Mouse (Mus musculus): Measurements from ENCODE around the gene Tmpo.
"Not testable (repeated sequence)": the region's sequence is repeated elsewhere in the genome, so short reads cannot be mapped to it uniquely, and the experiment has no call there.

Gene Tmpo

DNA sequence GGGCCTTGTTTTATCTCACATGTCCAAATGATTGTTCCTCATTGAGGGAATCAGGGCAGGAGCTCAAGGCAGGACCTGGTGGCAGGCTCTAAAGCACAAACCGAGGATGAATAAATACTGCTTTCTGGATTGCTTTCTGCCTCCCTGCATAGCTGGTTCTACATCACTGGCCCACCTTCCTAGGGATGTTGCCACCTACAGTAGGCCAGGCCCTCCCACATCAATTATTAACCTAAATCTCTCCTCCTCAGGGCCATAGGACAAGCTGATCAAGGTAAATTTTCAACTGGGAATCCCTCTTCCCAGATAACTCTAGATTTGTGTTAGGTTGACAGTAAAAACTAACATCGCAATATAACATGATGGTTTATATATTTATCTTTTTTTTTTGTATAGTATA is 4.6 kb upstream of the Tmpo start:
- no peak for DNase-seq (ENCODE audit: low read depth, low spot score)

DNA sequence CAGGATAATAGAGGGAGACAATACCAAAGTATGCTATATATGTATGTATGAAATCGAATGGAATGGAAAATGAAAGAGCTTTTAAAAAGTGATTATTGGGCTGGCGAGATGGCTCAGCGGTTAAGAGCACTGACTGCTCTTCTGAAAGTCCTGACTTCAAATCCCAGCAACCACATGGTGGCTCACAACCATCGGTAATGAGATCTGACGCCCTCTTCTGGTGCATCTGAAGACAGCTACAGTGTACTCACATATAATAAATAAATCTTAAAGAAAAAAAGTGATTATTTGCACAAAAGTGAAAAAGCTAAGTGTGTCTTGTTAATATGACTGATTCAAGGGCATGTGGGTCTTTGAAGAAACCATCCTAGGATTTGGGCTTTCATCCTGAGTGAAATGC is 3.8 kb upstream of the Tmpo start:
- not testable (repeated sequence) for DNase-seq (ENCODE audit: low read depth, low spot score)

DNA sequence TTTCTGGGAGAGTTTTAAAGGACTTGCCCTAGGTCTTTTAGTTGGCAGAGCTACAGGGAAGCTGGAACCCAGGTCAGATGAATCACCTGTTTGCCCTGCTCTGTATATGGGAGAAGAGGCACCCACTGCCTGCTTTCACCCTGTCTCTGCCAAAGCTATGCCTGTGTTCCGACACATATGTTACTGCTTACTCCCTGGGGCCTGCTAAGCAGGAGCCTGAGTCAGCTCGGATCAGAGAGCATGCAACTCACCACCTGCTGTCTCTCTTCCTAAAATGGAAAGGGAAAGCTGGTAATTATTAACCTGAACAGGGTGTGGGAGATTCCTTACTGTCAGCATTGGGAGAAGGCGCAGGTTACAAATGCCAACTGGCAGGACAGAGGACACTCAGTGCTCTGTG is 2.2 kb upstream of the Tmpo start:
- no peak for DNase-seq (ENCODE audit: low read depth, low spot score)

GRCm38 (mm10) chr10:91182291-91182990 is 1.3 kb upstream of the Tmpo start:
- DNase-seq (ENCODE audit: low read depth, low spot score): peak; percentile 73

- peak; percentile 99 for DNase-seq (ENCODE audit: low read depth, low spot score)
These were observed 560 bp upstream of the Tmpo start for GRCm38 (mm10) chr10:91181461-91182288.

DNA sequence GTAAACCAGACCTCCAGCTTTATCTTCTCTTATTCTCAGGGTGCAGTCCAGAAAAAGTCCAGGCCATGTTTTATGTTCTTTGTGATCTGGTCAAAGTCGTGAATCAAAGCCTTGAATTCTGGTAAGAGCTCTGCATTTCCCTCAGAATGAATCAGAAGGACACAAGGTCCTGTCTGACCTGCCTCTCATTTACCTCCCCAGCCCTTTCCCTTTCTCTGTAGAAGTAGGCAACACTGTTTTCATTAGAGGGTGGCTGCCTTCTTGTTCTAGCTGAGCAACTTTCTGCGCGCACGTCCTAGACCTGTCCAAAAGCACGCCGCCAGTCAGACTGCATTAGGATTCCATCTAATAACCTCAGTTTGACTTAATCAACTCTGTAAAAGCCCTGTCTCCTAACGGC is 814 bp downstream of the Tmpo start:
- no peak for DNase-seq (ENCODE audit: low read depth, low spot score)

DNA sequence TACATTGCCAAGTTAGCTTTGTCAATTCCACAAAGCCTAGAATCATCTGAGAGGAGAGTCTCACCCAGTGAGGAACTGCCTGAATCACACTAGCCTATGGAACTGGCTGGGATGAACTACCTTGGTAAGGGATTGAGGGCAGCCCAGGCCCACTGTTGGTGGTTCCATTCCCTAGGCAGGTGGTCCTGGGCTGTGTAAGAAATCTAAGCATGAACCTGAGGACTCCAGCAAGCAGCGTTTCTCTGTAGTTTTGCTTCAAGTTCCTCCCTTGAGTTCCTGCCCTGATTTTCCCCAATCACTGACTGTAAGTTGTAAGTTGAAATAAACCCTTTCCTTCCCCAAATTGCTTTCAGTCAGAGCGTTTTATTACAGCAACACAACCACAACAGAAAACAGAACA is 1.3 kb downstream of the Tmpo start:
- no peak for DNase-seq (ENCODE audit: low read depth, low spot score)

- DNase-seq (ENCODE audit: low read depth, low spot score): peak; percentile 39
These were observed 3.9 kb downstream of the Tmpo start for GRCm38 (mm10) chr10:91177201-91177600.

DNA sequence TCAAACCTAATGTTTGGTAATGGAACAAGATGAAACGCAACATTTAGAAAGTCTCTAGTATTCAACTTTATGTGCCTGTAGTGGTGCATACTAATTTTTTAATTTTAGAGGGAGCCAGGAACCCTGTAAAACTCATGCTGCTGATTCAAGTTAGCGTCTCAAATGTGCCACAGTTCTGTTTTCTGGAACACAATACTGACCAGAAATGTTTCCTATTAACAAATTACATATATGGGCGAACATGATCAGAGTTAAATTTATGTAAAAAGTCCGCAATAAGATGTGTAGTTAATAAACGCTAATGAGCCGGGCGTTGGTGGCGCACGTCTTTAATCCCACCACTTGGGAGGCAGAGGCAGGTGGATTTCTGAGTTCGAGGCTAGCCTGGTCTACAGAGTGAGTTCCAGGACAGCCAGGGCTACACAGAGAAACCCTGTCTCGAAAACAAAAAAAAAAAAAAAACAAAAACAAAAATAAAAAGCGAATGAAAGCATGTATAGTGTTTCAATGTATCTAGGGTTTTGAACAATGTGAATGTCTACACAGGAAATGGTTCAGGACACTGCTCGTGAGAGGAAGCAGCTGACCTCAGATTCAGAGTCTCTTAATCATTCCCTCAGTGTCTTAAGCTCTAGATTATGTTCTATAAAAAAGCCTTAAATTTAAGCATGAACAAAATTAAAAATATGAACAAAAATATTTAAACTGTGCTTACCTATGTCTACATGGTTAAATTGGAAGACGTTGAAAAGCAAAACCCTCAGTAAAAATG is 8.6 kb downstream of the Tmpo start:
- no peak for DNase-seq (ENCODE audit: low read depth, low spot score)

GRCm38 (mm10) chr10:91171455-91172328 is 9.4 kb downstream of the Tmpo start:
- peak; percentile 96 for DNase-seq (ENCODE audit: low read depth, low spot score)

DNA sequence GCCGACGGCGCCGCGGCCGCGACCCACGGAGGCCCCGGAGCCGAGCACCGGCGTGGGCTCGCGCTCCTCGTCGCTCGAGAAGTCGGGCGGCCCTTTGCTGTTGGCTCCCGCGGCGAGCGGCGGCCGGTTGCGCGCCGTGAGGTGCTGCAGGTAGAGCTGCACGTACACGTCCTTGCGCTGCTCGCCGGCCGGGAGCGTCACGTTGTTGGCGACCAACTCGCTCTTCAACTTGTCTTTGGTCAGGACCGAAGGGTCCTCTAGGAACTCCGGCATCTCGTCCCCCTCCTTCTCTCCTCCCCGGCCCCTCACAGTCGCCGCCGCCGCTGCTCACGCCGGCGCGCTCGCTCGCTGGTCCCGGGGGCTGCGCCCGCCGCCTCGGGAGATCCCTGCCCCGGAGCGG is 10.1 kb downstream of the Tmpo start:
- peak; percentile 74 for DNase-seq (ENCODE audit: low read depth, low spot score)

- DNase-seq (ENCODE audit: low read depth, low spot score): peak; percentile 90
These were observed 10.8 kb downstream of the Tmpo start for GRCm38 (mm10) chr10:91170143-91170941.

DNA sequence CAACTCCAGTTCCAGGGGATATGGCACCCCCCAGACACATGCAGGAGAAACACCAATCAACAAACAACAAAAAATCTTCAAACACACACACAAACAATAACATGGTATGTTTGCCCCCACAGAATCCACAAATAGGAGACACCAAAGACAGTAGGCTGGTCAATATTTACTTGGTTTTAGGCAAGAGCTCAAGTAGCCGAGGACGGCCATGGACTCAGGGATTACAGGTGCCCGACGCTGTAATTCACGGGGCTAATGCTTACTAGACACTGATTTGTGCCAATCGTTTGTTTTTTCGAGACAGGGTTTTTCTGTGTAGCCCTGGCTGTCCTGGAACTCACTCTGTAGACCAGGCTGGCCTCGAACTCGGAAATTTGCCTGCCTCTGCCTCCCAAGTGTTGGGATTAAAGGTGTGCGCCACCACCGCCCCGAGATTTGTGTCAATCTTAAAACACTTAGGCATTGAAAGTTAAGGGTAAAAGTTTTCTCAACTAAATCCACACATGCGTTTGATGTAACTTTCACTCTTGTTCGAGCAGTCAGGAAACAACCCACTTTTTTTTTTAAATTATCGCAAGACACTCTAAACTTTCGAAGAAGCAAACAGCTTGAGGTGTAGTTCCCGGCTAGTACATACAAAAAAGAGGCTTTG is 11.6 kb downstream of the Tmpo start:
- DNase-seq (ENCODE audit: low read depth, low spot score): no peak

DNA sequence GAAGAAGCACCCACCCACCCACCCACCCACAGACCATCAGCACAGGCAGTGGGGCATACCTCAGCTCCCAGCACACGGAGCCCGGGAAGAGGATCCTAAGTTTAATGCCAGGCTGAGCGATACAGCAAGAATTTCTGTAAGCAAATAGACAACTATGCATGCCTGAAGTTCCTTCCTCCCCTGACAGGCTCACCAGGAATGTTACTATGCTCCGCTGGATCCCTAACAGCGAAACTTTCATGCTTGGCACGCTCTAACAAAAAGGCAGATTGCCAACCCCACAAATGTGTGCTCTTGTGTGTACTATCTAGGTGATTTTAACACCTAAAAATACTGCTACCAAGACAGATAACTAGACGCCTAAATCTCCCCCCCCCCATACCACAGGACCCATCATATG is 13.8 kb downstream of the Tmpo start:
- no peak for DNase-seq (ENCODE audit: low read depth, low spot score)

GRCm38 (mm10) chr10:91166890-91167289 is 14.2 kb downstream of the Tmpo start:
- peak; percentile 84 for DNase-seq (ENCODE audit: low read depth, low spot score)

DNA sequence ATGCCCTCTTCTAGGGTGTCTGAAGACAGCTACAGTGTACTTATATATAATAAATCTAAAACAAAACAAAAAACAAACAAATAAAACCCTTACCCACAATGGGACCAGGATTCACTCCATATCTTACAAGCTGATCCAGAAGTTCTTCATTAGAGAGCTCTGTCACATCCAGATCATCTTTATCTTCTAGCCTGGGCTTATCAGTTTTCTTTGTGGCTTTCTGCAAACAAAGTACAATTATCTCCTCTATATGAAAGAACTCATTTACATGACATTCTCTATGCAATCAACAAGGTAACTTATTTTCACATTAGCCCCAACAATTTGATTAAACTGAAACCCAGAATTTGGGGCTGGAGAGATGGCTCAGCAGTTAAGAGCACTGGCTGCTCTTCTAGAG is 15.3 kb downstream of the Tmpo start:
- DNase-seq (ENCODE audit: low read depth, low spot score): no peak

DNA sequence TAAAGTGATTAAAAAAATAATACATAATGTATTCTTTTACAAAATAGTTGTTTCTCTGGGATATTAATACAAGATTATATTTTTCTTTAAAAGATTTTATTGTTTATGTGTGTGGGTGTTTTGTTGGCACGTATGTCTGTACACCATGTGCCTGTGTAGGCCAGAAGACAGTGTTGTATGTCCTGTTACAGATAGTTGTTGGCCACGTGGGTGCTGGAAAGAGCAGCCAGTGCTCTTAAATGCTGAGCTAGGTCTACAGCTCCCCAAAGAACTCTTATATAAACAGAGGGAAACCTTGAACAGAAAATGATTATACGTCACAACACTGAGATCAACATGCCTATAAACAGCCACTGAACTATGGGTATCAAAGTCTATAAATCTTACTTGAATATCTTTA is 16.6 kb downstream of the Tmpo start:
- no peak for DNase-seq (ENCODE audit: low read depth, low spot score)

DNA sequence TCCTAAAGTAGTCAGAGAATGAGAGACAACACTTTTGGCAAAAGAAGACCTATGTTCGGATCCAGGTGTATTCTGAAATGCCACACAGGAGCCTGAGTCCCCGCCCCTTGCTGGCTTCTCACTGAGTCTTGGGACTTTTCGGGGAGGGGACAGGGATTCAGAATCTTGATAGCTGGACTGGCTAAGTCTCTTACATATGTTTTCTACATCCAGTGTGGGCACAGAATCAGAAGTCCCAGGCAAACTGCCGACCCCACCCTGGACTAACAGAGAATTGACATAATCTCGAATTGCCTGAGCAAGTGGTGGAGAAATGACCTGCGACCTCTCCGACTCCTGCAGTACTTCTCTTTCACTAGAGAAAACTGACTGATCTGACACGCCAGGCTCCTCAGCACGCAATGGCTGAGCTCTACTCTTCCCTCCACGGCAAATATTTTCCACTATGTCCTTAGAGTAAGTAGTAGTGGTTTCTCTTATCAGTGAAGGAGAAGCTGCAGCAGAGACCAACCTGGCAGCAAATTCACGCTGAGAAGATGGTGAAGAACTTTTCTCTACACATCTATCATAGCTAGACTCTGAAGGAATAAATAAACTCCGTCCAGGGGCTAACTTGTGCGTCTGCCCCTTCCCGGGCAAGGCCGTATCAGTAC is 18.5 kb downstream of the Tmpo start:
- no peak for DNase-seq (ENCODE audit: low read depth, low spot score)

DNA sequence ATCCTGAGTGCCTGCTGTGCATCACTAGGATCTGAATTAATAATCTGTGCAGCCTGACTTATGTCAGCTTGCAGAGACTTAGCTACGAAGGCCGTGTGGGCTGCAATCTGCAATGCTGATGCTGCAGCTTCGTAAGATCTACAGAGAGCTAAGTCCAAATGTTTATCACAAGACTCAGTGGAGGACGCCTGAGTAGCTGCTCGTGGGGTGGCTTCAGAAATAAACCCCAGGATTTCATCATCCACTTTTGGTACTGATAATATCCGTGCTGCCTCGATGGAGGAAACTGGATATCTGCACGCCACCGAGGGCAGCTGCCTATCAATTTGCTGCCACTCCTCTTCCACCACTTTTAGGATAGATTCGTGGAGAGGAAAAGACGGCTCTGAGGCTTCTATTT is 19.0 kb downstream of the Tmpo start:
- DNase-seq (ENCODE audit: low read depth, low spot score): no peak

- no peak for DNase-seq (ENCODE audit: low read depth, low spot score)
These were observed 20.1 kb downstream of the Tmpo start for GRCm38 (mm10) chr10:91161006-91161405.
